Mouse (Mus musculus): ENCODE results near the gene Ap1ar.

Gene Ap1ar

GRCm38 (mm10) chr3:127841926-127842325 lies 4.6 kb upstream of the Ap1ar start:
- in situ Hi-C loops (cut with MboI): no loop called here

- in situ Hi-C loops (cut with MboI): no loop called here
These were observed 785 bp upstream of the Ap1ar start for GRCm38 (mm10) chr3:127837972-127838644.

DNA sequence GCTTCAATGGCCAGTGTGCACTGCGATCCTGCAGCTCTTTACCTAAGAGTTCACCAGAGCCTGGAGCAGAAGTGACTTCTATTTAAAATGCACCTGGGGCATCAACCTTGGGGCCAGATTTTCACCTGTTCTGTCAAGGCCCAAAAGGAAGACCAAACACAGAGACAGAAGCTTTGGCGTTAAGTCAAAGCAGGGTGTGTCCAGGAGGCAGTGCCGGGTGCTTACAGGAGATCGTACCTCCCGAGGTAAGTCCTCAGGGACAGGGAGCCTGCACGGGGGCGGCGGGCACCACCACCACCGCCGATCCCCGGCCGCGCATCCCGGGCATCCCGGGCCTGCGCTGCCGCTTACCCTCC lies 547 bp downstream of the Ap1ar start:
- in situ Hi-C loops (cut with MboI): no loop called here

DNA sequence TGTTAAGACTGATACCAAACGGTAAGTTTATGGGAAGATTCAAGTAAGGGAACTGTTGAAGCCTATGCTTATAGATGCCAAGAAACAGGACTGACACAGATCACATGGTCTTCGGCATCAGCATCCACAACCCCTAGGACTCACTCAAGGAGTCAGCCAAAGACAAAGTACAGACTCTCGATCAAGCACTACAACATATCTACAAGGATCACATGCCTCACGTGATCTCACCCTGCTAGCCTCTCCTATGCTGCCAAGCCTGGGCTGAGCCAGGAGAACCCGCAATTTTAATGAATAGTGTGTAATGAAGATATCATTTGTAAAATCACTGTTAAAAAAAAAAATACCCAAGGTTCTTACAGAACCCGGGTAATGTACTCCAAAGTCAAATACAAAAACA lies 1.7 kb downstream of the Ap1ar start:
- in situ Hi-C loops (cut with MboI): no loop called here

- in situ Hi-C loops (cut with MboI): no loop called here
These were observed 3.3 kb downstream of the Ap1ar start for GRCm38 (mm10) chr3:127834040-127834439.

DNA sequence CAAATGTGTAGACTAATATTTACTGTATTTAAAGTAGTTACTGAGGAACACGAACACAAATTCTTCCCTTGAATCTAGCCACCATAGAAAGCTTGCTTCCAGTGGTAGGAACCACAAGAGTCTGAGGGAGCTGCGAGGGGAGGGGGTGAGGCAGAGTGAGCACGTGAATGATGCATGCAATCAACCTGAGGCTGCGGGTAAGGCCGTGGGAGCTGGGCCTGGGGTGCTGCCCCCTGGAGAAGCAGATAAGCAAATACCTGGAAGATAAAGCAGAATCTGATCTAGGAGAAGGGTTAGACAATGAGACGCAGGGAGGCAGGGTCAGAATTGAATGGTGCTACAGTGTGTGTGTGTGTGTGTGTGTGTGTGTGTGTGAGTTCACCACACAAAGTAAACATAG lies 6.2 kb downstream of the Ap1ar start:
- in situ Hi-C loops (cut with MboI): no loop called here

DNA sequence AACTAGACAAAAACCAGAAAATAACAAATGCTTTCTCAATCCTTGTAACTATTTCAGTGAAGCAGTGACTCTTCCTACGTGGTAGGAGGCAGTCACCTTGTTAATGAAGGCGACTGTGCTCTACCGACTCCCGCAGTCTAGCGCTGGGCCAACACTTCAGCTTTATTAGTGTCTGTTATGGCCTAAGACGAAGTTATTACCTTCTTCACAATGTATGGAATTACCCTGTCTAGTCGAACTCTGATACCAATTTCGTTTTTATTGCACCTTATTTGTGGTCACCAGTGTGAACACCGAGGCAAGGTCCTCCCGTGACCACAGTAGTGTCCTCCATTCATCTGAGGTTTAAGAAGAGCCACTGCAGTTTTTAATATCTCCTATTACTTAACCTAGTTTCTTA lies 7.1 kb downstream of the Ap1ar start:
- in situ Hi-C loops (cut with MboI): no loop called here

- in situ Hi-C loops (cut with MboI): no loop called here
These were observed 10.2 kb downstream of the Ap1ar start for GRCm38 (mm10) chr3:127827123-127827522.

GRCm38 (mm10) chr3:127826503-127826902 lies 10.8 kb downstream of the Ap1ar start:
- in situ Hi-C loops (cut with MboI): no loop called here

DNA sequence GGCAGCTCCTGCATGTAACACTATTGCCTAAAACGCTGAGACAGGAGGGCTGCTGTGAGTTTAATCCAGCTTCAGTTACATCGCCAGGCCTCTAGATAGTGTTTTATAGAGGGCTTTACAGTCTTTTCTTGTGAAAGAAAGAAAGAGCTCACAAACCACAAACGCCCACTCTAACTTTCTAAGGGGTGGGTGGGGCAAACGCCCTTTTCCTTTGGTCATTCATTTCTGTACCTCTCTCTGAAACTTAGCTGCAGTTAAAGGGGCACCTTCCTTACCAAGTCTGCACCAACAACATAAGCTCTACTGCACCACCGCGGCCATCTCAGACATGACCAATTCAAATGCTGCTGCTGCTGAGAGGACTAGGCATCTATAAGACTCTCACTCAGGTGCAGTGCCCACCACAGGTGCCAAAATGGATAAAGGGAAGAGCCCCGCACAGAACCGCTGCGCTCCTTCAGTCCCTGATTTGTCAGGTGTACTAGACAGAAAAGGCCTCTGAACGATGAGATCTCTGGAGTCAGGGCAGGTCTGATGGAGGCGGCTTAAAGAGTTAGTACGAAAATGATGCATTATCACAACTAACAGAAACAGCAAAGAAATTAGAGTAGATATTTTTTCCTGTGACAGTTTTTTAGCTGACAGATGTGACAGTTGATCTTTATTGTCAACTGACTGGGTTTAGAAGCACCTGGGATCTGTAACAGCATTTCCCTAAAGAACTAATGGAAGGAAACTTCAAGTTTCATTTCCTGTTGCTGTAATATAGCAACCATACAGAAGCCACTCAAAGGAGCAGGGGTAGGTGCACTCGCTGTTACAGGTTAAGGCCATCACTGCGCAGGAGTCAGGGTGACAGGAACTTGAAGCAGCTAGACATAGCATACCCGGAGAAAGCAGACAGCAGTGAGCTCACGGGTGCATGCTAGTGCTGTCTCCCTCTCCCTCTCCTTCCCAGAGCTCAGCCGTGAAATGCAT lies 13.1 kb downstream of the Ap1ar start:
- in situ Hi-C loops (cut with MboI): no loop called here

DNA sequence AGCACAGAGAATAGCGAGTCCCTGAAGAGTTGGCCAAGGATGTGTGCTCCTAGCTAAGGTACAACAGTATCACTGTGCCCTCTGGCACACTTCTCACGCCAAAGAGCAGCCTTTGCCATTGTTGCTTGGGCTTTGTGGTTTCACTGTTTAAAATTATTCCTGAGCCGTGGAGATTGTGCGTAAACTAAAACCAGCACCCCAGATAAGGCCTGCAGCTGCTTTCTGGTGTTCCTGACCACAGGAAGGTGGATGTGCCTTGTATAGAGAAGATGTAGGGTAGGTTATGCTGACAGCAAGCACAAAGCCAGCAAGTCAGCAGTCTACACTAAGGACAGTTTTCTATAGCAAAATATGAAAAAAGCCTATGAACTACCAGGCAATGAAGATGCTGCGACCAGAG lies 16.1 kb downstream of the Ap1ar start:
- in situ Hi-C loops (cut with MboI): no loop called here

- in situ Hi-C loops (cut with MboI): no loop called here
These were observed 16.9 kb downstream of the Ap1ar start for GRCm38 (mm10) chr3:127820400-127820799.

DNA sequence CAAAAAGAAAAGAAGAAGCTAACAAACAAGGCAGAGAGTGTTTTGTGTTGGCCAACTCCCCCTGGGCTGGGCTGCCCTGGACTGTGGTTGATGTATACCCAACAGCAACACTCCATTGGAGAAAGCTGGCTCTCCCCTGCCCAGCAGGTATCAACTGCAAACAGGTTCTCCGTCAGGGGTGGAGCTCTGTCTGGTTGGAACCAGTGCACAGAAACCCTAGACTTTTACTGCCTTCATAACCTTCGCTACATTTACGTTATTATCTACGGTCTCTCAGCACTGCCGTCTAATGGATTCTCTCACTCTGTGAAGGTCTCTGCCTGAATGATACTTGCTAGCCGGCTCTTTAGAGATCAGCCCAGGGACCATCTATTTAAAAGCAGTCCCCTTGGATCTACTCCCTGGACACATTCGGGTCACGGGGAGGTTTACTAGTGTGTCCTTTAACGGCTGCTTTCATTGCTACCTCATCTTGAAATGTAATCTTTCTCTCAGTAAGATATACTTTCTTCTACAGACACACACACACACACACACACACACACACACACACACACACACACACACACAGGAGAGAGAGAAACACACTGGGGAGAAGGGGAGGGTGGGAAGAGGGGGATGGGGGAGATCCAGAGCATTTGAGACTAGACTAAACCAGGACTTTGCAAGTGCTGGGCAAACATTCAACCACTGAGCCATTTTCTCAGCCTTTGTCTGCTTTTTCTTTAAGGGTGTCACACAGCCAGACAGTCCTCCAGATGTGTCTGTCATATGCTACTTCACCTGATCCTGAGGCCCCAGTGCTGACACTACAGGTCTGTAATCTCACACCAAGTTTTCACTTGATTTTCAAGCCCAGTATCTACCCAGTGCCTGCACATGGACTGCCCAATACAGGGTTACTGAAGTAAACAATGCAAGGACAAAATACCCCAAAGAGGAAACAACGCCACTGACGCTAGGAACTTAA lies 18.3 kb downstream of the Ap1ar start:
- in situ Hi-C loops (cut with MboI): no loop called here

DNA sequence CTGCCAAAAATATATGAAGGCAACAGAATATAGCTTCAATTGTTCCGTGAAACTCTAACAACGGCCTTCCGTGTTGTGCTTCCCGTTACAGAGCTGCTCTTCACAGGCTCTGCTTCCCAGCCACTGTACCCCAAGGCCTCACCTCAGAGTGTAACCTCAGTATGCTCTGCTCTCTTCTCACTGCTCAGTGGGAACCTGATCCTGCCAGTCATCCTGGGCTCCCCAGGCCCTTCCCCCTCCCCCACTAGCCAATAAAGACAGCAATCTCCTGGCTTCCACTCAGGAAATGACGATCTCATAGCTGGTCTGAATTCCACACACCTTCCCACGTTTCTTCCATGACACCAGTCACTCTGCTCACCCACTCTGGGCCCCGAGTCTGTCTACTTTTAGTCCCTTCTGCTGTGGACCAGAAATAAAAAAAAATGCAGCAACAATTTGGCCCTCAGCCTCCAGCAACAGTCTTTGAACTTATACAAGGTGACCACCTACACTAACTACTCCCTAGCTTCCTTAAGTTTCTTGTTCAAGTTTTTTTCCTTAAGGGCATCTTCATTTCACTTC lies 20.1 kb downstream of the Ap1ar start:
- in situ Hi-C loops (cut with MboI): no loop called here

GRCm38 (mm10) chr3:127809103-127809502 lies 28.2 kb downstream of the Ap1ar start:
- in situ Hi-C loops (cut with MboI): no loop called here

DNA sequence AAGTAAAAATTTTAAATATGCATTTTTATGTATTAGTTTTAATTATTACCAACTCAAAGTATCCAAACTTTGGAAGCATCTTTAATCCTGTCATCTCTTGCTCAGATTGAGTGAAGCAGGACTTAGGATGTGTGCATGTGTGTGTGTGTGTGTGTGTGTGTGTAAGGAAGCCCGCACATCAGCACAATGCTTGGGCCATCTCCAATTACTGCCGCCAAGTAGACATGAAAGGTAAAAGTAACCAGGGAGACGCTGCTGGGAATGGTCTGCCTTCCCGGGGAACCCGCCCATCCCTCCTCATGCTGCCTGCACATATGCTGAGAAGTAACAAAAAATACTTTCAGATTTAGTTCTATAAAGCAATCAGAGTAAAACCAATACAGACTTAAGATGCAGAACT lies 29.5 kb downstream of the Ap1ar start:
- in situ Hi-C loops (cut with MboI): no loop called here

DNA sequence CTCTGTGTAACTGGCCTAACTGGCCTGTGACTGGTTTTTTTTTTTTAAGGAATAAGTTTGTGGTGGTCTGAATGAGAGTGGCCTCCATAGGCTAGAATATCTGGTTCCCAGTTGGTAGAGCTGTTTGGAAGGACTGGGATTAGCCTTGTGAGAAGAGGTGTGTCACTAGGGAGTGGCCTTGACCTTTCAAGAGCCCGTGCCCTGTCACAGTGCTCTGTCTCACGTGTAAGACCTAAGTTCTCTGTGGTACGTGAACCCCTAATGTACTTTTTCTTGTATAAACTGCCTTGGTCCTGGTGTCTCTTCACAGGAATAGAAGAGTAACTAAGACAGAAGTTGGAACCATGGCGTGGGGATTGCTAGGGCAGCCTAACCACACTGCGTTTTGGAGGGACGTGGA lies 31.3 kb downstream of the Ap1ar start:
- in situ Hi-C loops (cut with MboI): no loop called here

DNA sequence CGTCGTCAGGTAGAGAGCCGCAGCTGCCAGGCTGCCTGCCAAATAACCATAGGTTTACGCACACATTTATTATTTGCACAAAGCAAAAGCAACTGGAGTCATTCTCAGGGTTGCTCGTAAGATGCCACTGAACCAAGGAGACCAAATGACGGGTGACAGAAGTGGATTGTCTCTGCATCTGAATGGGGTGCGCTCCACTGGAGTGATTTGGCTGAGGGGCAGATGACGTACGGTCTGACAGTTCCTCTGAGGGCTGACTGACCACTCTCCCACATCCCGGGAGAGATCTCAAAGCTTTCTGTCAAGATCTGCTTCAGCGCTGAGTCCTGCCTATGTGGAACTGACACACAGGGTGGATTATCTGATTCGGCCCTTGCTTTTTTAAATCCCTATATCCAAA lies 32.3 kb downstream of the Ap1ar start:
- in situ Hi-C loops (cut with MboI): no loop called here

DNA sequence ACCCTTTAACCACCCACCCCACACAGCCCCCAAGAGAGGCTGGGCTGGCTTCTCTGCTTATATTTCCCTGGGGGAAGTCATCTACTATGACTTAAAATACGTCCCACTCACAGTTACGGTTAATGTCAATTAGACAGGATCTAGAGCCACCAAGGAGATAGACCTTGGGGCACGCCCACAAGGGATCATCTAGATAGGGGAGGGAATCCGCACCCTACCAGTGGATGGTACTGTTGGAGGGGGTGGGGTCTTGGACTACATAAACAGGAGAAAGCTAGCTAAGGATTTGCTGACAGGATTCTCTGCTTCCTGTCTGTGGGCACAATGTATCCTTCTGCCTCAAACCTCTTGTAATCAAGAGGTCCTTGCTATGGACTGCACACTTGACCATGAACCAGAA lies 32.9 kb downstream of the Ap1ar start:
- in situ Hi-C loops (cut with MboI): no loop called here

DNA sequence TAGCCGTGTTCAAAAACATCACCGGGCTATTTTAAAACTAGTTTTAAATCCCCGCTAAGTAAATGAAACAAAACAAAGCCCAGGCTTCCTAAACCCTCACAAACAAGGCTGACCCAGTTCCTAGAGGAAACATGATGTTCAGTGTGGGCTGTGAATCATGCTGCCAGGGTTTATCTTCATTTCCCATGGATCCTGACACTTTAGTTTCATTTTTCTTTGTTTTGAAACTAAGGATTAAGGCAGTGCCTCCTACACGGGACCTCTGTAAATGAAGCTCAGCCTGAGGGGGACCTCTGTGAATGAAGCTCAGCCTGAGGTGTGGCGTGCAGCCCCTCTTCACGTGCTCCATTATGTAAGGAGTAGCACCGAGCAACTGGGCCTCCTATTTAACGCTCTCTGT lies 34.5 kb downstream of the Ap1ar start:
- in situ Hi-C loops (cut with MboI): no loop called here

DNA sequence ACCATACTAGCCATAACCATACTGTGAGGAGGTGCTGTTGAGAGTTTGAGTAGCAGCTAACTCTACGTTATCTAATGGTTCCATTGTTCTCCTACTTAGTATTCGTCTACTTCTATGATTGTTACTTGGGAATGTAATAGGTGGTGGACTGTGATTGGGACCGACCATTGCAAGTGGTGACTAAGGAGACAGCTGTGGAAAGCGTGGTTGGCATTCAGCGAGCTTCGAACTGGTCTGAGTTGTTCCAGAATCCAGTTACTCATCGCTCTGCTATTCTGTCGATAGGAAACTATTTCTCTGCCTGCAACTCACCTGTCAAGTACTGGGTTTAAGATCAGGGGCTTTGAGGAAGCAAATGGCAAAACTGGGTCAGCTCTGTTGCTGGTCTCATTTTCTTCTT lies 36.2 kb downstream of the Ap1ar start:
- in situ Hi-C loops (cut with MboI): no loop called here

DNA sequence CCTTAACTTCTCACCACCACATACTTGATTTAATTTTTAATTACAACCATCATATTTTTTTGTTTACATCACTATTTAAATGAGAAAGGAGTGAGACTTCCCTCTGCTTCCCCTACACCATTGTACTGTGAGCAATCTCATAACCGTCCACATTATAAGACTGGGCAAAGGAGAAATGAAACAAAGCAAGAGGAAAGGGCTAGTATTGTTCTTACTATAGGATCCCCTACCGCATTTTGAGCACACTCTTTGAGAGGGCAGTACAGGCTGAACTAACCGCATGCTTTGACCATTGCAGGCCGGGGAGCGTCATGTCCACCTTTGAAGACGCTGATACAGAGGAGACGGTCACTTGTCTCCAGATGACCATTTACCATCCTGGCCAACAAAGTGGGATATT lies 41.1 kb downstream of the Ap1ar start:
- in situ Hi-C loops (cut with MboI): no loop called here
